Mouse (Mus musculus) brain, embryonic 14.5 days (tissue): ENCODE measurements around the gene Cd274.

Source experiments
- CTCF ChIP-seq: fragments of 200-500 bp; IDR thresholded peaks from 2 replicates; pipeline ENCODE4 v1.5.1; 2012; ENCODE audit warnings: inconsistent platforms, mild to moderate bottlenecking, moderate library complexity, borderline replicate concordance; ENCODE audit not compliant: insufficient read depth, insufficient read length; ENCODE audit errors: extremely low read depth
- POLR2A ChIP-seq: fragments of 200-500 bp; IDR thresholded peaks from 2 replicates; pipeline ENCODE4 v1.6.1; 2012; ENCODE audit warnings: mild to moderate bottlenecking, inconsistent platforms, borderline replicate concordance; ENCODE audit not compliant: poor library complexity, insufficient read depth, insufficient read length, severe bottlenecking; ENCODE audit errors: extremely low read depth

GRCm38 (mm10) chr19:29345636-29346035 lies 21.6 kb upstream of the Cd274 start:
- no peak for TF ChIP-seq CTCF
- no peak for TF ChIP-seq POLR2A
